Mouse (Mus musculus) cerebellum, adult 11 months (tissue): ENCODE data around the gene Cltb.
A peak's percentile ranks its signal among the peaks of the same experiment; 100 is the strongest.

Experiments
- DNase-seq: peaks from one replicate; pipeline ENCODE4 v3.0.0; 2022

Gene Cltb

DNA sequence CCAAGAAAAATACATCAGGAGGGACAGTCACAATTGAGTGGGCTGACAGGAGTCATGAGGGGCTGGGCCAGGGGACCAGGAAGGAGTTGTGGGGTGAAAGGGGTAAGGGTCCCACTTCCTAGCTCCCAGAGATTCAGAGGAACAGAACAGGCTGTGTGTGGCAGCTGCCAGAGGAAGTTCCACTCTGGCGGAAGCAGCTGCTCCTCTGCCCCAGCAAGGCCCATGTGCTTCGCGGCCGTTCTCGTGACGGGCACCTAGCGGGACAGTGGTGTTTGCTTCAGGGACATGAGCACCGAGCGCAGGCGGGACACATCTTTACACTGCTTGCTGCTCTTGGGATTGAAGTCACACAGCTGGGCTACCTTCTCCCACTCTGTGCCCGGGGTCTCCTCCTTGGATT lies 17.5 kb downstream of the Cltb start:
- DNase-seq, result no peak

DNA sequence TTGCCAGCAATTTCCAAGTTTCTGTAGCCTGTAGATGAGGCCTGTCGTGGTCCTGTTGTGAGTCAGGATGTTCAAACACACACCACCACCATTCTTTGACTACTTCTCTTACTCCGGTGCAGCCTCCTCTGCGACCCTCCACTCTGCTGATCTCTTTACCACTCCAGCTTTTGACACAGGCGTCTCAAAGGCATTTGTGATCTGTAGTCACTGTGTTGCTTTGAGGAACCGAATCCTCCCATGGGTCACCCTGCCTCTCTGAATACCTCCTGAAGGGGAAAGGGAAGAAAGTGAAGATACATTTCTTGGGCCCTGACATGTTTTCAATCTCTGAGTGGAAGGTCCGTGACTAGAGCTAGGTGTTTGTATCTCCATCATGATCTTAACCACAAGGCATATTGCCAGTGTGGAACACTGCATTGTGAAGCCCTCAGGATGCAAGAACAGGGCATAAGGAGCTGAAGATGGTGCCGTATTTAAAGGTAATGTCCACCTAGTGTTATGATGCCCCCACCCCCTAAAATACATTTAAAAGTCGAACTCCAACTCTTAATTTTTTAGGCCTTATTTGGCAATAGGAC lies 19.3 kb downstream of the Cltb start:
- no peak for DNase-seq

DNA sequence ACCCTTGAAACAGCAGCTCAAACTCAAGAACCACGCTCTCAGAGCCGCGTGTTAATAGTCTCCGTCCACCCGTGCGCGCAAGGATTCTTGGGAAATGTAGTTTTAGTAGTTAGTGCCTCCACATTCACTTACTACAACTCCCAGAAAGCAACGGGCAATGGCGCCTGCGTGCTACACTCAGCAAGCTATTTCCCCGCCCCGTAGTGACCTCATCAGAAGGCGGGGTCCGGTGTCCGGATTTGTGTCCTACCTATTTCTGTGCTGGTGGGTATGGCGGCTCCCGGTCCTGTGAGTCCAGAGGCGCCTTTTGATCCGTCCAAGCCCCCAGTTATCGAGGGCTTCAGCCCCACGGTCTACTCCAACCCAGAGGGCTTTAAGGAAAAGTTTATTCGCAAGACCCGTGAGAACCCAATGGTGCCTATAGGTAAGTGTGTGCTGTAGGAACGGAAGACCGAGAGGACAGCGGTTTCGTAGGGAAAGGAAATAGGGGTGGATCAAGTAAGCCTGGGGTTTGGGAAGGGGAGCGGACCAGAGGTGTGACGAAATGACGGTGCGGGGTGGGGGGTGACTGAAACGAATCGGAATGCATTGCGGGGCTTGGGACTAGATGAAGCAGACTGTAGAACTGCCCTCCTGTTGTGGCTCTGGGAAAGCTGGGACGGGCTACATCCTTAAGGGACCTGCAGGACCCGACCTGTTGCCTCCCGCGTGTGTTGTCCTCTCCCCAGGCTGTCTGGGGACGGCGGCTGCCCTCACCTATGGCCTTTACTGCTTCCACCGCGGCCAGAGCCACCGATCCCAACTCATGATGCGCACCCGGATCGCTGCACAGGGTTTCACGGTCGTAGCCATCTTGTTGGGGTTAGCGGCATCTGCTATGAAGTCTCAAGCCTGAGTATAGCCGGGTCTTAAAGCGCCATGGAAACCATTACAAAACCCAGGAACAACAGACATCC lies 20.9 kb downstream of the Cltb start, which contains the start of the genes Nop16 and Higd2a:
TSS of gene Nop16 (minus strand) at position 95 of the 956 bp plus-strand sequence.
TSS of gene Higd2a (plus strand) at position 212 of the 956 bp plus-strand sequence.
- peak; percentile 95 for DNase-seq

DNA sequence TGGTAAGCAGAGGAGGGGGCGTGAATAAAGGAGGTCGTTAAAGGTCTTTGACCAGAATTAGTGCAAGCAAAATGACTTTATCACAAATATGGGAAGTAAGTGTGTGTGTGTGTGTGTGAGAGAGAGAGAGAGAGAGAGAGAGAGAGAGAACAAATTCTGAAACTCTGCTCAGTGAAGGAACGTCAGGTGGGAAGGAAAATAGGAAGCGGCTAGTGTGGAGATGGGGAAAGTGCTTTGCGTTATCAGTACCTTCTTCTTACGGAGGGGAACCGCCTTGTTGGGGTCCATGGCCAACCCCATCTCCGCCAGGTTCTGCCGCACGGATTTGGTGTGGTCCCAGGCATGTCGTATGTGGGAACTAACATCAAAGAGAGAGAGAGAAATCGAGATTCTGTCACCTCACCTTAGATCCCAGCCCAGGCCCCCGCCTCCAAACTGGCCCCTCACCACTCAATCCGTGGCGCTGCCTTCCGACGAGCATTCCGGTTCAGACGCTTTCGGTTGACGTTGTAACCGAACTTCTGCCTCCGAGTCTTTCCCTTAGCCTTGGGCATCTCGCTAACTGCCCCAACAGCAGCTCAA lies 21.6 kb downstream of the Cltb start:
- DNase-seq, result no peak

DNA sequence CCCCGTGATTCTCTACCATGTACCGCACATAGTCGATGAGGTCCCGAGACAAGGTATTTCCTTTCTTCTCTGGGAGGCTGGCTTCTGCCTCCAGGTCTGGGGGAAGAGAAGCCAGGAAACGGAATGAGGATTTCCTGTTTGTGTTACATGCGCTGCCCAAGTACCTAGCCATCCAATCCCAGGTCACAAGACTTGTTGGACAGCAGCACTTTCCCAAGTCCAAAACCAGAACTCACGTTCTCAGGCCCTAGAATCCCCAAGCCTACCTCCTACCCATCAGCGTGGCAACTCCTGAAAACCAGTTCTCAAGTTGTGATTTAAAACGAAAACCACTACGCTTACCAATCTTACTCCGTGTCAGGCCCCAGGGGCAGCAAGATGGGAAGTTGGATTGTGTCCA lies 25.3 kb downstream of the Cltb start:
- DNase-seq, result no peak

DNA sequence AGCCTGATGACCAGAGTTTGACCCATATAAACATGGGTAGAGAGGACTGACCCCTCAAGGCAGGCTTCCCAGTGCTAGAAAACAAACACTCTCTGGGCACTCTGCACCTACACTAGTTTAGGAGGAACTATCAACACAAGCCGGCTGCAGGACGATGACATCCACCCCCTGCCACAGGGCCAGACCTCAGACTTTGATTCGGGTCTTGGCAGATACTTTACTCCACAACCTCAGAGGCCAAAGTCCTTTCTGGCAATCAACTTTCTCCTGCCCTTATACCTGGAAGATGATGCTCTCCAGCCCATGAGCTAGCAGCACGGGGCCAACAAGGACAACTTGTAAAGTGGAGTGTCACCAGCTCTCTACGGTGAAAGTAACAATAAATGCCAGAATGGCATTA lies 28.3 kb downstream of the Cltb start:
- DNase-seq, result no peak

DNA sequence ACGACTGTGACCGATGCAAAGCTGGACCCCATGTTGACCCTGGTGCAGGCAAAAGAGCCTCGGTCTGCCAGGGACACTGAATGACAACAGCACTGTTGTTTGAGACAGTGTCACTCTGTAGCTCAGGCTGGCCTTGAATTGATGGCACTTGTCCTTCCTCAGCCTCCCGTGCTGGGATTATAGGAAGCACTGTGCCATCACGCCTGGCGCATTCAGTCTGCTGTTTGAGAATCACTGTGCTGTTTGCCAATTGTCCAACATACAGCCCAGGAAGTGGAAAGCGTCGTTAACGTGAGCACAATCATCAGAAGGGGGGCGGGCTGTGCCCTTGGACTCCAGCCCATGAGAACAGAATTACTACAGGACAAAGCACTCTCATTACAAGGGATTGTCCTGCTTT lies 29.0 kb downstream of the Cltb start:
- DNase-seq, result no peak

DNA sequence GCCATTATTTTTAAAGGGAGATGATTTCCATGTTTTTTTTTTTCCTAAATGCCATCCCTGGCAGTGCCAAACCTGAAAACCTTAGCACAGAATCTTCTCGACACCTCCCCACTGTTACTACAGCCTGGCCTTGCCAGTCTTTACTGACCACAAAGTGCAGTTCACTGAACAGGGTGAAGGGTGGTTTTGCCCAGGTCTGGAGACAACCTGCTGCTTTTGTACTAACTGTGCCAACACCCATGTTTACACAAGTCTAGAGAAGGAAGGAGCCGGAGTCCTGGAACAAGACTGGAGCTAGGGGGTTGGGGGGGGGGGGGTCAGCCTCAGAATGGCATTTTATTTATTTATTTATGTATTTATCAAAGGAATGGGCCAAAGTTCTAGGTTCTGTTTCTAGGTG lies 29.8 kb downstream of the Cltb start:
- no peak for DNase-seq

DNA sequence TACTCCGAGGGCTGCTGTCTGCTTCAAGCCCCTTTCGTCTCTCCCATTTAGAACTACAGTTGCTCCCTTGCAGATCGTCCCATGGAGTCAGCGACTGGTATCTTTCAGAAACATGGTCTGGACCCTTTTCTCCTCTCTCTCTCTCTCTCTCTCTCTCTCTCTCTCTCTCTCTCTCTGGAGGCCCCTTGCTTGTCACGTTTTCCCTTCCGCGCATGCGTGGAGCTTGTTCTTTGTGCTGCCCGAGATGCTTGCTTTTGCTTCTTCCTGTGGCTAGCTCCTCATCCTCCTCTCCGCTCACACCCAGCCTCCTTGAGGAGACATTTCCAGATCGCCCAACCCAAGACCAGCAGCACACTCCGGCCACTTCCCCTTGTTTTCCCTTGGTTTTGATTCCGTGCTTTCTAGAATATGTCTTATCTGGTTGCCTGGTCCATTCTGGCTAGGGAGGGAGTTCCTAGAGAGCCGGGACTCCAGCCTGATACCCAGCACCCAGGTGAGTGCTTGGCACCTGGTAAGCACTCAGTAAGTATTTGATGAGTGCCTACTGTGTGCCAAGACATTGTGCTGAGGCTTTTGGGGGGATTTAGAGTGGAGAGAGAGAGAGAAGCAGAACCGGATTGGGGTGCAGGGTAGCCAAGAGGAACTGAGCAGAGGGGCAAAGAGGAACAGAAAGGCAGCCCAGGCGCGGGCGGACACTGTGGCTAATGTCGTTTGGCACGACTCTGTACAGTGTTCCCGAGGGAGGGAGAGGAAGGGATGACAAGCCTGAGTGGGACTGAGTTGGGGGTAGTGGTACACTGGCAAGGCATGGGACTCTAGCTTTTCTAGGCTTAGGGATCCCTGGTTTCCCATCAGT lies 33.3 kb downstream of the Cltb start:
- no peak for DNase-seq

DNA sequence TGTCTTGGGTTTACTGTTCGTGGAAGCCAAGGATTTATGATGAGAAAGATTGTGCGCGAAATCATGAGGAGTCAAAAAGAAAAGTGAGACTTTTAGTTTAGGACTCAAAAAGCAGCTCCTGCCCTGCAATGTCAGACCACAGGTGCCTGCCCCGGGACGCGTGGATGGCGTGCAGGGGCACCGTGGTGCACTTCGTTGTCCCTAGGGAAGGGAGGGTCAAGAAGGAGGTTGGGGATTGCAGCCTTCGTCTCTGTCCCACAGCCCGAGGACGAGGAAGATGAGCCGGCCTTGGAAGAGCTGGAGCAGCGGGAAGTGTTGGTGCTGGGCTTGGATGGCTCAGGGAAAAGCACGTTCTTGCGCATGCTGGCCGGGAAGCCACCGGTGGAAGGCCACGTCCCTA lies 35.7 kb downstream of the Cltb start:
- DNase-seq, result no peak

DNA sequence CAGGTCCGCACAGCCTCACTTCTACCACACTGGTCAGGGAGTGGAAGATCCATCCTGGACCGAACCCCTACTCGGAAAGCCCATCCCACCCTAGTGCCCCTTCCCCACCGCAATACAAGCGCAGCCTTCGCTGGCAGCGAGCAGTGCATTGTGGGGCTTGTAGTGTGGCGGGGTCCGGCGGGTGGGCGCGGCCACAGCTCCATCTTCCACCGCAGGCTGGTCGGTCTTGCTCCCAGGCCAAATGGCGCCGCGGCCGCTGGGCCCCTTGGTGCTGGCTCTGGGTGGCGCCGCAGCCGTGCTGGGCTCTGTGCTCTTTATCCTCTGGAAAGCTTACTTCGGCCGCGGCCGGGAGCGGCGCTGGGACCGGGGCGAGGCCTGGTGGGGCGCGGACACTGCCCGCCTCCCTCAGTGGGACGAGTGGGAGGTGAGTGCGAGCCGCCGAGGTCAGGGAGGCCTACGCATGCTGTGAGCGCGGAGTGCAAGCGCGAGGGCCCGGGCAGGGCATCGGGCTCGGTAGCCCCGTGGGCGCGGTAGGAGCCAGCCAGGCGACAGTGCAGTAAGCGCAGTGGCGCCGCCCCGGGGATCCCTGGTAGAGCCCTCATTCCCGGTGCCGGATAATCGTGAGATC lies 36.2 kb downstream of the Cltb start, which contains the start of gene Arl10:
TSS of gene Arl10 (plus strand) at position 162 of the 628 bp plus-strand sequence.
- peak; percentile 61 for DNase-seq

DNA sequence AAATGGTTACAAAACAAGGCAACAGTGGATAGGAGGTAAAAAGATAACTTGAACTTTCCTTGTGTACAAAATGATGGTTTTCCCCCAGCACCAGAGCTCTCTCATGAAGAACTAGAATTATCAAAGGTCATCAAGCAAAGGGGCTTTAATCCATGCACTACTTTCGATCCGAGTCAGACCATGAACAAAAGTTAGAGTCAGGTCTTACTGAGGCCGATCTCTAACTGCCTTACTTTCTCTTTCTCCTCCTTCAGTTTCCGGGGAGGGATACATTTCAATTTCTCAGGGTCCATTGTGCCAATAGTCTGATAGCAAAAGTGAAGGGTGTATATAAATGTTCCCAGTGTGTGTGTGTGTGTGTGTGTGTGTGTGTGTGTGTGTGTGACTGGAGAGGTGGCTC lies 38.5 kb downstream of the Cltb start:
- DNase-seq, result no peak

DNA sequence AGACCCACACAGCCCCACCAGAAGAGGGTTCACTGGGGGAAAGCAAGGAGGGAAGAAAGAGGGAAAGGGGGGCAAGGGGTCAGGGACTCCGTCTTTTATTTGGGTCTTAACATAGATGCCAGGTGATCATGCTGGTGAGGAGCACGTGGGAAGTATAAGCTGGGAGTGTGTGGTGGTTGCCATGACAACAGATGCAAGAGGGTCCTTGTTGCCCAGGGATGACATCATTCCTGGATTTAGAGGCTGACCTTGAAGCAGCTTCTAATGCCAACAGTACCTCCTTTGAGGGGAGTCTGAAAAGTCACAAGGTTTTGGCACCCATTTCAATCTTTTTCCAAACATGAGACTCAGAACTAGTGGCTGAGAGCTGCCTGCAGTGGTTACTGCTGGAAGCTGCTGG lies 39.5 kb downstream of the Cltb start:
- DNase-seq, result no peak

DNA sequence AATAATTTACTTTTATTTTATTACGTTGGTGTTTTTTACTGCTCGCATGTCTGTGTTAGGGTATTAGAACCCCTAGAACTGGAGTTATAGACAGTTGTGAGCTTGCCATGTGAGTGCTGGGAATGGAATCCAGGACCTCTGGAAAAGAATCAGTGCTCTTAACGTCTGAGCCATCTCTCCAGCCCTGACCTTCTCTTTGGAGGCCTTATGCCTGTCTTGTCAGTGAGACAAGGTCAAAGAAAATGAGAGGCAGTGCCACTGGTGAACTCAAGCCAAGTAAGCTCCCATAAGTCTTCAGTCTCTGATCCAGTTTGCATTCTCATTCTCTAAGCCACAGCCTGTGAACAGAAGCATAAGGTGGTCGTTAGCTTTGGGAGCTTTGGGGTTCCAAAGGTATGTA lies 40.4 kb downstream of the Cltb start:
- no peak for DNase-seq

DNA sequence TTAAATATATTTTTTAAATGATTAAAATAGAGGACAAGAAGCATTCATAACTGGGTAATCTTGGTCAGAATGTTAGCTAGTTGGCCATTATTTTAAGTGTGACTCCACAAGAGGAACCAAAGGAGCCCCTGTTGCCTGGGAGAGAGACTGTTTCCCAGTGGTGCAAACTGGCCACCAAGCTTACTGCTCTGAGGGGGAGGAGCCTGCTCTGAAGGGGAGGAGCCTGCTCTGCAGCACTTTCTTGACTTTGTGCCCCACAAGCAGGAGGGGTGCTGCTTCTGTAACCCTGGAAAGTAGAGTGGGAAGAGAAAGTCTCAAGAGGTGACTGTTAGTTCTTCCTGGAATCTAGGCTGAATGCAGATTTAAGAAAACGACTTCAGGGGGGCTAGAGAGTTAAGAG lies 41.9 kb downstream of the Cltb start:
- DNase-seq, result no peak

DNA sequence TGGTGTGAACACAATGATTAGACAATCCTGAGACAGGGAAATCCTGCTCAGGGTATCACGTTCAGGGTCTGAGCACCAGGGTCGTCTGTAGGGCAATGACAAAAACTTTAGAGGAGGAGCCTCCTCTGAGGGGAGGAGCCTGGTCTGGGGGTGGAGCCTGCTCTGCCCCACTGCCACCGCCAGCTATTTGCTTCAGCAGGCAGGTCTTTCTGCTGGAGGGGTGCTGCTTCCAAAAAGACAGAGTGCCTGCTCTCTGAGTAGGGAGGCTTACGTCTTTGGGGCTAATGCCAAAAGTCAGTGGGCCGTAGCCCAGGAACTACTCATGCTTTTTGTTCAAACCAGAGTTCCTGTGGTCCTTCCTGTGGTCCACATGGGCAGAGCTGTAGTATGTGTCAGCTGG lies 42.8 kb downstream of the Cltb start:
- DNase-seq, result no peak

DNA sequence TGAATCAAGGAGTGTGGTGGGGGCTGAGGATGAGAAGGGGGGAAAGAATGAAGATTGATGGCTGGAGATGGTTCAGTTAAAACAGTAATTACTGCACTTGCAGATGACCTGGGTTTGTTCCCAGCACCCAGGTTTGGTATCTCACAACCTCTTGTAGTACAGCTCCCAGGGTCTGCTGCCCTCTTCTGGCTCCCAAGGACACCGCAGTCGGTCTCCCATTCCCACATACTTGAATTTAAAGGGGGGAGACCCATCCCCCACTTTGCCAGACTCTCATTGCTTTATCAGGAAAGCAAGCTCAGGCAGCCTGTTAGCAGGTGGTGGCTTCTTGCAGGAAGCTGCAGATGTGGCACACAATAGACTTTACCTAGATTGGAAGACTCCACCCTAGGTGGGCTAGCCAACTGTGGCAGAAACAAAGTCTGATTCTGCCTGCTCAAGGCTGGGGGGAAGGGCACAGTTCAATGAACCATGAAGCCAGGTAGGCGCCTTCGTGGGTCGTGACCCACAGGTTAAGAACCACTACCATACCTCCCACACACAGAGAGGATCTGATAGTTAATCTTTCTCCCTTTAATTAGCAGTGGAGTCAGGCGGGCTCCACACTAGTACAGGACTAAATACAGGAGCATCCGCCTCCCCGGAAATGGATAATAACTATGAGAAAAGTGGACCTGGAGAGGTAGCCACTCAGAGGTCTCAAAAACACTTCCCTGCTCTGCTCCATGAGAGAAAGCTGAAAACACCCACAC lies 45.4 kb downstream of the Cltb start:
- DNase-seq, result peak; percentile 63

DNA sequence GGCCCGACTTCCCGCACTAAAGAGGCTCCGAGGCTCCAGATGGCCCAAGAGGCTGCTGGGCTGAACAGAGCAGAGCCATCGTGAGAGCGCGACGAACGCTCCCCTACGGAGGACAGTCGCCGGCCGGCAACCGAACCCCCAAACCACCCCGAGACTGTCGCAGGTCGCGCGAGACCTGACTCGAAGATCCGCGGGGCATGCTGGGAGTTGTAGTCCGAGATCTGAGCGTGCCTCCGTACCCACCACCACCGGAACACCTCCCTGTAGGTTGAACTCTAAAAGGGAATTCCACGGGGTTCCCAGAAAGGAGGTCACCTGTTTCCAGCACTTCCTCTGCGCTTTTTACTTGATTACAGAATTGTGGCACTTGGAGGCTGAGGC lies 46.0 kb downstream of the Cltb start, which contains the start of gene 4833439L19Rik:
TSS of gene 4833439L19Rik (minus strand) at position 235 of the 381 bp plus-strand sequence.
- peak; percentile 89 for DNase-seq

DNA sequence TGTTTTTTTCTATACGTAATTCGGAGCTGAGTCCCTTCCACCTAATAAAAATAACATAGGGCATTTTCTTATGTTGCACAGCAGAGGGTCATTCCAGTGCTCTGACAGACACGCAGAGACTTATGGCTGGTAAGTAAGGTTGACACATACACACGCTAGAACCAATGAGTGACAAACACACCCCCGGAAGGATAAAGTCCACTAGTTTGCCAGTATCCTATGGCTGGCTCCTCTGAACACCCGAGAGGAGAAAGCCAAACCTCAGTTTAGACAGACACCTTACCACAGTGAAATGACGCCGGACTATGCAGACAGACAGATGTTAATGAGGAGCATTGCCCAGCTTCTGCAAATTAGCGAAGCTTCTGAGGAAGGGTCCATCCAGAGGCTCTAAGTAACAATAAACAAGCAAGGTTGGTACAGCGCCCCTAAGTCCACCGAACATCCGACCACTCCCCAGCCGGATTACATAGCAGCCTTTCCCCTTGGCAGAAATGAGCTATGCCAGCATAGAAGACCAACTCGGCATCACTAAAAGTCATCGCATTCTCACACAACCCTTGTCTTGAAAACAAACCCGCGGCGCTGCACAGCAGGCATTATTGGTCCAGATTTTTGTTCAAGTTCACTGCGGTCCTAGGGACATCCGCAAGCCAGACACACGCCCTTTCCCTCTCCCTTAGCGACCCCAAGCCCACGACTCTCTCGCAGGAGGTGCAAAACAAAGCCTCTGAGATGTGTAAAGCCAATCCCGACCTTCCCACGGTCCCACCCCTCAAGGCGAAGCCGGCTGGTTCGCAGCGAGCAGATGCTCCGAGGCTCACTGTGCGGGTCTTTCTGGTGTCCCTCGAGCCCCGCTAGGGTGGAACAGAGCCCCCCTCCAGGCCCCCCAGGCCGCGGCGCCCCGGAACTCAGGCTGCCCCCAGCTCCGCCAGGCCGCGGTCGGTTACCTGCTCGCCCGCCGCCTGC lies 46.6 kb downstream of the Cltb start:
- DNase-seq, result no peak

DNA sequence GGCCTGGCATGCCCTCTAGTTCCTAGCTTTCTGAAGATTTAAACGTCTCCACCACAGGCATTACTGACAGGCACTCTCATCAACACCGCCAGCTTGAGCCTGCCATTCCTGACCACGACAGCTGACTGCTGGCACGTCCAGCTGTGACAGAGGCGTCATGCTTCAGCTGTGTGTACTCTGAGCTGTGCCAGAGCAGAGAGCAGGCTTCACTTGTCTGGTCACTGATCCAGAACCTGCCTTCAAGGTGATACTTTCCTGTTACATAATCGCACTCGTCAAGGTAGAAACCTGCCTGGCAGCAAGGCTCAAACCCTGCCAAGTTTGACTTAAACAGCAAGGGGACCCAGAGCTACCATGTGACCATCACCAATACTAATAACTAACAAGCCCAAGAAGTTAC lies 48.6 kb downstream of the Cltb start:
- no peak for DNase-seq
